11 mouse cellular contexts compared by ENCODE assay signal in genomic region chr11:5059230-5059629, GRCm38 (mm10). TPM values are rescaled to one million over a fixed set of nuclear protein-coding genes. Genes with fewer than 3 reads are reported as not detected.
DNase-seq lines count a peak whose midpoint lies in the region; TF ChIP-seq lines count a peak whose summit lies in the region.
"Had no signal": no experiment of that assay in that cellular context is flagged by ENCODE, and none has a peak within 500 bp of the region (broad histone marks: within the 10 kb centered on the region; RNA-seq: fewer than 3 reads in every experiment).

No protein-coding gene starts in this region.

- intact Hi-C loops in left cerebral cortex, adult 2 months (cut with DNase I) = no loop called here
- intact Hi-C loops in left cerebral cortex, postnatal 10 days (cut with DNase I) = loop anchor here (5.0 kb wide), 1 partner anchor 42 kb away; no protein-coding TSS in a partner anchor

- DNase-seq in heart, adult 11 months = peak; percentile 90
- DNase-seq in heart, adult 8-10 months (ENCODE audit: low spot score) = no peak
- DNase-seq in left cerebral cortex, adult 2 months (ENCODE audit: extremely low spot score in 1 of 2, low spot score in 2 of 2) = no peak
- DNase-seq in left cerebral cortex, postnatal 10 days (ENCODE audit: extremely low spot score in 1 of 2, low spot score in 2 of 2) = no peak
- peak; percentile 53 for DNase-seq in limb, embryonic 10.5 days (ENCODE audit: low spot score)
- DNase-seq in adrenal gland, postnatal 10 days = no peak
- DNase-seq in adrenal gland, adult 8-10 months = no peak
- DNase-seq: kidney, postnatal 14 days had no signal

- TF ChIP-seq CTCF in left cerebral cortex, adult 2 months (IDR thresholded peaks at IDR 0.05) = no peak
- TF ChIP-seq CTCF in E14TG2a.4 (conservative IDR thresholded peaks at IDR 0.05; ENCODE audit: low read length) = no peak

- WGBS in limb, embryonic 10.5 days = 24% methylated on average over 14 of the region's 14 CpGs

- H3K4me3 ChIP-seq in left cerebral cortex, adult 2 months = peak overlapping the region; percentile 72
- peak overlapping the region; percentile 46 for H3K4me3 ChIP-seq in E14TG2a.4 (replicated peaks; ENCODE audit: low read length)
- no peak overlapping the region for H3K4me3 ChIP-seq in limb, embryonic 10.5 days
- H3K4me3 ChIP-seq: forebrain, embryonic 15.5 days; myocyte had no signal

- no peaks in the 10 kb centered on the region for H3K9me3 ChIP-seq in E14TG2a.4 (ENCODE audit: low read length)
- H3K9me3 ChIP-seq in limb, embryonic 10.5 days (replicated peaks) = no peaks in the 10 kb centered on the region
- H3K9me3 ChIP-seq: forebrain, embryonic 15.5 days had no signal

- peak overlapping the region; percentile 74 for H3K27ac ChIP-seq in left cerebral cortex, adult 2 months
- no peak overlapping the region for H3K27ac ChIP-seq in limb, embryonic 10.5 days
- H3K27ac ChIP-seq: forebrain, embryonic 15.5 days had no signal

- H3K27me3 ChIP-seq in E14TG2a.4 (ENCODE audit: insufficient read depth, low read length) = peaks cover 87% of the 10 kb centered on the region
- peaks cover 99% of the 10 kb centered on the region for H3K27me3 ChIP-seq in limb, embryonic 10.5 days (ENCODE audit: low read depth, poor library complexity, severe bottlenecking)

- H3K36me3 ChIP-seq in E14TG2a.4 (ENCODE audit: insufficient read depth, low read length) = peaks cover 27% of the 10 kb centered on the region
- H3K36me3 ChIP-seq in limb, embryonic 10.5 days = peaks cover 4% of the 10 kb centered on the region; the same call in 1 of the 2 replicates
- H3K36me3 ChIP-seq: forebrain, embryonic 15.5 days had no signal

- H3K4me1 ChIP-seq in E14TG2a.4 (replicated peaks; ENCODE audit: low read depth, low read length) = peaks cover 90% of the 10 kb centered on the region
- H3K4me1 ChIP-seq in limb, embryonic 10.5 days = peaks cover 71% of the 10 kb centered on the region

RNA-seq across cellular contexts. Expression of gene Rasl10a, which starts 1.3 kb away (rescaled TPM):
- total RNA-seq in heart, adult 8-10 months (2022) = 1 to 10 TPM; 3.3 to 7.8 (median 5.8) TPM
- 10 to 100 TPM; 71.6 to 84.3 TPM for total RNA-seq in left cerebral cortex, adult 2 months (2021)
- 10 to 100 TPM; 43.2 to 47.9 TPM for total RNA-seq in left cerebral cortex, postnatal 10 days (2021)
- polyA plus RNA-seq in limb, embryonic 10.5 days (2016; fragmentation: Nextera tagmentation; extraction: Ambion mirVana) = 0.34 and 0.51 TPM in 2 replicates
- under 1 TPM; 0.33 to 0.97 TPM for total RNA-seq in adrenal gland, postnatal 10 days (2021)
- total RNA-seq in adrenal gland, adult 8-10 months (2022) = under 1 TPM; 0.42 to 0.95 (median 0.59) TPM

RNA-seq across cellular contexts. Expression of gene Gas2l1, which starts 5.9 kb away (rescaled TPM):
- total RNA-seq in heart, adult 8-10 months (2022) = 10 to 100 TPM; 13.8 to 18.1 (median 15.6) TPM
- total RNA-seq in left cerebral cortex, adult 2 months (2021) = 10 to 100 TPM; 92.1 to 95.3 TPM
- 10 to 100 TPM; 48.1 to 48.3 TPM for total RNA-seq in left cerebral cortex, postnatal 10 days (2021)
- polyA plus RNA-seq in limb, embryonic 10.5 days (2016; fragmentation: Nextera tagmentation; extraction: Ambion mirVana) = 27.5 and 34.4 TPM in 2 replicates
- 10 to 100 TPM; 28.0 to 32.8 TPM for total RNA-seq in adrenal gland, postnatal 10 days (2021)
- total RNA-seq in adrenal gland, adult 8-10 months (2022) = 10 to 100 TPM; 39.6 to 61.2 (median 53.6) TPM

RNA-seq across cellular contexts. Expression of gene Rhbdd3, which starts 39.5 kb away (rescaled TPM):
- 10 to 100 TPM; 26.7 to 27.7 (median 27.3) TPM for total RNA-seq in heart, adult 8-10 months (2022)
- 10 to 100 TPM; 23.7 to 28.0 TPM for total RNA-seq in left cerebral cortex, adult 2 months (2021)
- 10 to 100 TPM; 23.4 to 24.6 TPM for total RNA-seq in left cerebral cortex, postnatal 10 days (2021)
- 29.0 and 31.6 TPM in 2 replicates for polyA plus RNA-seq in limb, embryonic 10.5 days (2016; fragmentation: Nextera tagmentation; extraction: Ambion mirVana)
- total RNA-seq in adrenal gland, postnatal 10 days (2021) = 10 to 100 TPM; 18.5 to 24.5 TPM
- total RNA-seq in adrenal gland, adult 8-10 months (2022) = 10 to 100 TPM; 19.8 to 31.3 (median 24.4) TPM

RNA-seq across cellular contexts. Expression of gene Ewsr1, which starts 39.8 kb away (rescaled TPM):
- total RNA-seq in heart, adult 8-10 months (2022) = 100 to 1,000 TPM in 1 of 4 experiments, 10 to 100 TPM in 3; 74.3 to 111 (median 95.2) TPM
- total RNA-seq in left cerebral cortex, adult 2 months (2021) = 100 to 1,000 TPM; 309 to 316 TPM
- 100 to 1,000 TPM; 303 to 308 TPM for total RNA-seq in left cerebral cortex, postnatal 10 days (2021)
- polyA plus RNA-seq in limb, embryonic 10.5 days (2016; fragmentation: Nextera tagmentation; extraction: Ambion mirVana) = 893 and 996 TPM in 2 replicates
- 100 to 1,000 TPM; 218 to 322 TPM for total RNA-seq in adrenal gland, postnatal 10 days (2021)
- 100 to 1,000 TPM; 207 to 451 (median 331) TPM for total RNA-seq in adrenal gland, adult 8-10 months (2022)

Comparison
In these comparisons a context has a peak if more than half of its experiments do, and no peak if none do; other contexts are left out.
1. DNase-seq: peak in heart, adult 11 months (single experiment) and limb, embryonic 10.5 days (single experiment); none in heart, adult 8-10 months (single experiment), left cerebral cortex, adult 2 months (0 of 2), left cerebral cortex, postnatal 10 days (0 of 2), adrenal gland, postnatal 10 days (single experiment) and adrenal gland, adult 8-10 months (single experiment).
2. RNA of gene Rasl10a, which starts 1.3 kb away (total RNA-seq): 71.6 to 84.3 TPM in left cerebral cortex, adult 2 months and 43.2 to 47.9 TPM in left cerebral cortex, postnatal 10 days; 3.3 to 7.8 TPM in heart, adult 8-10 months, 0.33 to 0.97 TPM in adrenal gland, postnatal 10 days and 0.42 to 0.95 TPM in adrenal gland, adult 8-10 months; every median in the first group is over 4 times any median in the second.